Mouse (Mus musculus): ENCODE data around the gene Hscb. TPM values are rescaled to one million over a fixed set of nuclear protein-coding genes. Genes with fewer than 3 reads are reported as not detected.
A peak's percentile ranks its signal among the peaks of the same experiment; 100 is the strongest.

The Hscb gene
- polyA plus RNA-seq, 1 experiment from 2014 or later, result 33.1 TPM

DNA sequence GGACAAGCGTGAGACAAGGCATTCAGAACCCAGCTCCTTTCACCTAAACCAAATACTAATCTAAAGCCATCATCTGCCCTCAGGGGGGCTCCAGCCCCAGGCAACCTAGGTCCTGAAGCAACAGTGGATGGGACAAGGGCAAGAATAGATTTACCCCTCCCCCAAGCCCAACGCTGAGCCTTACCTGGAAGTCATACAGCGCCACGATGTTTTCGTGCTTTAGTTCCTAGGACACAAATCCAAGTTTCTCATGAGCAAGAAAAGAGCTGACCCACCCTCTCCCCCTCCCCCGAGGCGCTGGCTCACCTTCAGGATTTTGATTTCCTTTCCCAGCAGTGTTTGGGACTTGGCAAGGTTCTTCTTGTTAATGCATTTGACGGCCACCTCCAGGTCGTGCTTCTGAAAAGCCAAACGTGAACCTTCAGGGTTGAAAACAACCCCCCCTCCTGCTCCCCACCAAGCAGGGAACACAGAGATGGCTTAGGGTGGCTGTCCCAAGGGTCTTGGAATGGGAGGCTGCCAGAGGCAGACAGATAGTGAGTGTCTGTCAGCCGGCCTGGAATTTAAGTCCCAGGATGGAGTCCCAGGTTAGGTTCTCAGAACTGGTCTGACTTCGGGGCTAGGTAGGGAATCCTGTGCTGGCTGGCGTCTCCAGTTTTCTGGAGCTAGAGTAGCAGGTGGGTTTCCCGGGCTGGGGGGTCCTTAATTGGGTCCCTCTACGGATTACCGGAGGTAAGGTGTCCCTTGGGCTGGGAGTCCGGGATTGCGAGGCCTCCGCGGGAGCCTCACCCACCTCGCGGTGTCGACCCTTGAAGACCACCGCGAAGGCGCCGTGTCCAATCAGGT, 30.5 kb downstream of the Hscb start:
- under 1% methylated on average over 27 of the region's 27 CpGs for WGBS
- peaks cover 8% of the 10 kb centered on the region for H3K36me3 ChIP-seq (ENCODE audit: control insufficient read depth, insufficient read depth, low read length)
- peak overlapping the region; percentile 97 for H3K9ac ChIP-seq (ENCODE audit: low read length)
- H3K27me3 ChIP-seq (ENCODE audit: control insufficient read depth, insufficient read depth, low read depth, low read length), result no peaks in the 10 kb centered on the region
- peak overlapping the region; percentile 74 for H3K27ac ChIP-seq (ENCODE audit: low read length)
- peaks cover 13% of the 10 kb centered on the region for H3K4me1 ChIP-seq (replicated peaks; ENCODE audit: control insufficient read depth, insufficient read depth, low read length)
- peak overlapping the region; percentile 81 for H3K4me3 ChIP-seq (ENCODE audit: low read length)
- H3K9me3 ChIP-seq (ENCODE audit: control insufficient read depth, low read length), result no peaks in the 10 kb centered on the region
- peak overlapping the region; percentile 91 for H3K4me2 ChIP-seq (ENCODE audit: low read depth, low read length)
- ATAC-seq (ENCODE audit: low read depth), result no peak

DNA sequence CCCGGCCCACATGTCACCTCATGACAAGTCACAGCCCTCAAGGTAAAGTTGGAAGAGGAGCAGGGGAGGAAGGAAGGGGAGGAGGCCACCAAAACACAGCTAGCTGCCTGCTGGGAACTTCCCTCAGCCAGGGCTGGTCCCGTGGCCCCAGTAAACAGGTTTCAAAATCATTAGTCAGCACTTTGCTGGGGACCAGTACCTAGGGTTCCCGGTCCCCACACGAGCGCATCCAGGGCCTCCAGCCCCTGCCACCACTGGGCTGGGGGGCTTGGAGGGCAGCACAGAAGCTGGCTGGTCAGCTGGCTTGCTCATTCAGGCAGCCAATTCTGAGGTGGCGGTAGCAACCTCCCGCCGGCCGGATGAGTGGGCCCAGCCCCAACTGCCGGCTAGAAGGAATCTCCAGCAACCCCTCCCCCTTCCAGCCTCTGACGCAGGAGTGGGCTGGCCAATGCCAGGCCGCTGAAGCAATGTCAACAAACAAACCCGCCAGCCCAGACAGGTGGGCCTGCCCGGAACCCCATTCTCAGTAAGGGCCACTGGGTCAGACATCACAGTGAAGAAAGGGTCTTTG, 31.4 kb downstream of the Hscb start:
- H3K27ac ChIP-seq (ENCODE audit: low read length), result peak overlapping the region; percentile 74
- peak overlapping the region; percentile 91 for H3K4me2 ChIP-seq (ENCODE audit: low read depth, low read length)
- 2% methylated on average over 14 of the region's 14 CpGs for WGBS
- H3K27me3 ChIP-seq (ENCODE audit: control insufficient read depth, insufficient read depth, low read depth, low read length), result no peaks in the 10 kb centered on the region
- H3K4me3 ChIP-seq (ENCODE audit: low read length), result peak overlapping the region; percentile 81
- peak overlapping the region; percentile 97 for H3K9ac ChIP-seq (ENCODE audit: low read length)
- no peaks in the 10 kb centered on the region for H3K9me3 ChIP-seq (ENCODE audit: control insufficient read depth, low read length)
- peak; percentile 70 for ATAC-seq (ENCODE audit: low read depth)
- peaks cover 13% of the 10 kb centered on the region for H3K4me1 ChIP-seq (replicated peaks; ENCODE audit: control insufficient read depth, insufficient read depth, low read length)
- H3K36me3 ChIP-seq (ENCODE audit: control insufficient read depth, insufficient read depth, low read length), result peaks cover 10% of the 10 kb centered on the region

DNA sequence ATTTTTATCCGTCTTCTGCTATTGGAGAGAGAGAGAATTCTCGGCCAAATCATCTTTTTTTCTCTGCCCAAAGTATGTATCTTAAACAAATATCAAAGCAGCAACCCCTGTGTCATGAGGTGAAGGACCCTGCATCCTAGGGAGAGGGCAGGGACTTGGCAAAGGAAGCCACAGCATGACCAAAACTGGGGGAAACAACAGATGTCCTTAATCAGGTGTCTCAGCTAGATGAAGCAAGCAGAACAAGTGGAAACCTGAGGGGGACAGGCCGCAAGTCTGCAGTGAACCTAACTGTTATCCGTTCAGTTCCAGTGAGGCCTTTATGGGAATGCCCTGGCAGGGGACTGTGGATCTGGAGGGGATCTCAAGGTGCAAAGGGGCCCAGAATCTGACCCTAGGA, 32.1 kb downstream of the Hscb start:
- ATAC-seq (ENCODE audit: low read depth), result no peak

DNA sequence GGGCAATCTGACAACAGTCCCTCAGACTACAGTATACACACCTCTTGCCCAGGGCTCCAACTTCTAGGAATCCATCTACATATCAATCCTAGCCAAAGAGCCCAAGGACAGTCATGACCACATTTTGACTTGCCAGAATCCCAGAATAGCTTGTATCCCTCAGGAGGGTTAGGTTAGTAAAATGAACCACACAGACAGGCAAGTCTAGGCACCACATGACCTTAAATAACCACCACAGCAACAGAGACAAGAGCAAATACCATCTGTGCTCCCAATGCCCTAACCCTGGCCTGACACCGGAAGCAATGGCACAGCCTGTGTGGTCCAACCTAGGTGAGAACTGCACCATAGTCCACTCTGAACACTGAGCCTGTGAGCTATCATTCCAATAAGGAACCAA, 32.9 kb downstream of the Hscb start:
- H3K4me1 ChIP-seq (replicated peaks; ENCODE audit: control insufficient read depth, insufficient read depth, low read length), result peaks cover 13% of the 10 kb centered on the region
- no peak overlapping the region for H3K27ac ChIP-seq (ENCODE audit: low read length)
- no peak overlapping the region for H3K4me3 ChIP-seq (ENCODE audit: low read length)
- WGBS, result 79% methylated on average over 1 of the region's 1 CpGs
- peaks cover 12% of the 10 kb centered on the region for H3K36me3 ChIP-seq (ENCODE audit: control insufficient read depth, insufficient read depth, low read length)
- H3K27me3 ChIP-seq (ENCODE audit: control insufficient read depth, insufficient read depth, low read depth, low read length), result no peaks in the 10 kb centered on the region
- H3K4me2 ChIP-seq (ENCODE audit: low read depth, low read length), result no peak overlapping the region
- no peak overlapping the region for H3K9ac ChIP-seq (ENCODE audit: low read length)
- no peak for ATAC-seq (ENCODE audit: low read depth)
- no peaks in the 10 kb centered on the region for H3K9me3 ChIP-seq (ENCODE audit: control insufficient read depth, low read length)

More for the DNA sequence above, 32.1 kb downstream of the Hscb start:
- WGBS, result 75% methylated on average over 4 of the region's 4 CpGs
- H3K9ac ChIP-seq (ENCODE audit: low read length), result peak overlapping the region; percentile 97
- H3K27ac ChIP-seq (ENCODE audit: low read length), result peak overlapping the region; percentile 62; the same call in 1 of the 2 replicates
- H3K4me2 ChIP-seq (ENCODE audit: low read depth, low read length), result peak overlapping the region; percentile 91
- peak overlapping the region; percentile 81 for H3K4me3 ChIP-seq (ENCODE audit: low read length)
- H3K4me1 ChIP-seq (replicated peaks; ENCODE audit: control insufficient read depth, insufficient read depth, low read length), result peaks cover 13% of the 10 kb centered on the region
- peaks cover 12% of the 10 kb centered on the region for H3K36me3 ChIP-seq (ENCODE audit: control insufficient read depth, insufficient read depth, low read length)
- H3K27me3 ChIP-seq (ENCODE audit: control insufficient read depth, insufficient read depth, low read depth, low read length), result no peaks in the 10 kb centered on the region
- H3K9me3 ChIP-seq (ENCODE audit: control insufficient read depth, low read length), result no peaks in the 10 kb centered on the region

DNA sequence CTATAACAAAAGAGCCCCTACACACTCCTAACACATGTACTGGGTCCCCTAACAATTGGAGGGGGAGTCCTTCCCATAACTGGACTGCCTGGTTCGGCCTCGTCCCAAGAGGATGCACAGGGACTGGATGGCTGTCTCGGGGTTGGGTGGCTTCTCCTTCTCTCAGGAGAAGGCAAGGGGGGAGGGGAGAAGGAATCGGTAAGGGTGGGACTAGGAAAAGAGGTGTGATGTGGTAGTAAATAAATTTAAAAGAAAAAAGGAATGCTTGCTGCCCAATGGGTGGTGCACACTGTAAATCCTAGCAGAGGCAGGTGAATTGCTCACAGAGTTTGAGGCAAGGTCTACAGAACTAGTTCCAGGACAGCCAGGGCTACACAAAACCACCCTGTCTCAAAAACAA, 33.4 kb downstream of the Hscb start:
- H3K9me3 ChIP-seq (ENCODE audit: control insufficient read depth, low read length), result no peaks in the 10 kb centered on the region
- ATAC-seq (ENCODE audit: low read depth), result no peak
- H3K4me2 ChIP-seq (ENCODE audit: low read depth, low read length), result no peak overlapping the region
- H3K27me3 ChIP-seq (ENCODE audit: control insufficient read depth, insufficient read depth, low read depth, low read length), result no peaks in the 10 kb centered on the region
- peaks cover 14% of the 10 kb centered on the region for H3K36me3 ChIP-seq (ENCODE audit: control insufficient read depth, insufficient read depth, low read length)
- no peak overlapping the region for H3K27ac ChIP-seq (ENCODE audit: low read length)
- H3K4me1 ChIP-seq (replicated peaks; ENCODE audit: control insufficient read depth, insufficient read depth, low read length), result peaks cover 13% of the 10 kb centered on the region
- H3K4me3 ChIP-seq (ENCODE audit: low read length), result no peak overlapping the region
- H3K9ac ChIP-seq (ENCODE audit: low read length), result no peak overlapping the region
- WGBS, result 79% methylated on average over 4 of the region's 4 CpGs

DNA sequence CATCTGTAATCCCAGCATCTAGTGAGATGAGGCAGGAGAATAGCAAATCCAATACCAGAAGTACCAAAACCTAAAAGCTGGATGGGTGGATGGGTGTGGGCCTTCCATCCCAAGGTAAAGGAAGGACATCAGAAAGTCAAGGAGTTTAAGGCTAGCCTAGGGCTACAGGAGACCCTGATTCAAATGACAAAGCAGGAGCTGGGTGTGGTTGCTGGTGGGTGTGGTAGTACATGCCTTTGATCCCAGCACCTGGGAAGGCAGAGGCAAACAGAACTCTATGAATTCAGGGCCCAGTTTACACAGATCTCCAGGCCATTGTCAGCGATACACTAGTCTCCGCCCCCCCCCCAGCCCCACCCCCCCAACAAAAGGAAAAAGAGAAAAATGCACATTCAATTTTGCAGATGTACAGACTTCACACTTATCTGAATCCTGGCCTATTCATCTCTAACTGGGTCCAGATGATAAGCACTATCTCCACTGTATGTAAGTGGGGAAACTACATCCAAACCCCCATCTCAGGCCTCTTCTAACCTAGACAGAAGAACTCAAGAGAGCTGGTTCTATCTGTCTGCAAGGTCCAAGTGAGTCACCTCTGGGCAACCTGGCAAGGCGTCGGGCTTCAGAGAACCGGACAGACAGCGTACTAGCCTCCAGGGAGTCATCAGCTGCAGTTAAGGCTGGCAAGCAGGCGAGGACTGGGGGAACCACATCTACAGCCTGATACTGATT, 35.4 kb downstream of the Hscb start:
- H3K36me3 ChIP-seq (ENCODE audit: control insufficient read depth, insufficient read depth, low read length), result peaks cover 22% of the 10 kb centered on the region
- H3K4me2 ChIP-seq (ENCODE audit: low read depth, low read length), result no peak overlapping the region
- peaks cover 13% of the 10 kb centered on the region for H3K4me1 ChIP-seq (replicated peaks; ENCODE audit: control insufficient read depth, insufficient read depth, low read length)
- no peak overlapping the region for H3K9ac ChIP-seq (ENCODE audit: low read length)
- no peak overlapping the region for H3K4me3 ChIP-seq (ENCODE audit: low read length)
- H3K27me3 ChIP-seq (ENCODE audit: control insufficient read depth, insufficient read depth, low read depth, low read length), result no peaks in the 10 kb centered on the region
- H3K27ac ChIP-seq (ENCODE audit: low read length), result no peak overlapping the region
- ATAC-seq (ENCODE audit: low read depth), result no peak
- H3K9me3 ChIP-seq (ENCODE audit: control insufficient read depth, low read length), result no peaks in the 10 kb centered on the region
- WGBS, result 88% methylated on average over 7 of the region's 7 CpGs

DNA sequence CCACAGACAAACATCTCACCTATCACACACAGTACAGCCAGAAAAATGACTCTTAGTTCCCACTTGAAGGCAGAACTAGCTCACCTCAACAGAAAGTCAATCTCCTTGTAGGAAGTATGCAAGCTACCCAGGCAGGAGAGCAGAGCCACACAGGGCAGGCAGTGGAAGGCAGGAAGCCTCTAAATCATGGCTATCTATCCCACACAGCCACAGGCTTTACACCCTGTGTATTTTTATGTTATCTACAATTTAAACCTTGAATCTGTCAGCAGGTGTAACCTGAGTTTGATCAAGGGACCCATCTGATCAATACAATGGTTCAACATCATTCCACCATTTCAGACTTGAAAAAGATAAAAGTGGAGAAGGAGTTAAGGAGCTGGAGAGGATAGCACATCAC, 36.8 kb downstream of the Hscb start:
- Histone ChIP-seq H3K27ac (ENCODE audit: low read length) (no peak overlapping the region), H3K9me3 (ENCODE audit: control insufficient read depth, low read length) (no peaks in the 10 kb centered on the region), H3K4me1 (replicated peaks; ENCODE audit: control insufficient read depth, insufficient read depth, low read length) (peaks cover 10% of the 10 kb centered on the region), H3K4me2 (ENCODE audit: low read depth, low read length) (no peak overlapping the region), H3K36me3 (ENCODE audit: control insufficient read depth, insufficient read depth, low read length) (peaks cover 33% of the 10 kb centered on the region), H3K27me3 (ENCODE audit: control insufficient read depth, insufficient read depth, low read depth, low read length) (no peaks in the 10 kb centered on the region), H3K4me3 (ENCODE audit: low read length) (no peak overlapping the region), H3K9ac (ENCODE audit: low read length) (no peak overlapping the region)
- no peak for ATAC-seq (ENCODE audit: low read depth)

DNA sequence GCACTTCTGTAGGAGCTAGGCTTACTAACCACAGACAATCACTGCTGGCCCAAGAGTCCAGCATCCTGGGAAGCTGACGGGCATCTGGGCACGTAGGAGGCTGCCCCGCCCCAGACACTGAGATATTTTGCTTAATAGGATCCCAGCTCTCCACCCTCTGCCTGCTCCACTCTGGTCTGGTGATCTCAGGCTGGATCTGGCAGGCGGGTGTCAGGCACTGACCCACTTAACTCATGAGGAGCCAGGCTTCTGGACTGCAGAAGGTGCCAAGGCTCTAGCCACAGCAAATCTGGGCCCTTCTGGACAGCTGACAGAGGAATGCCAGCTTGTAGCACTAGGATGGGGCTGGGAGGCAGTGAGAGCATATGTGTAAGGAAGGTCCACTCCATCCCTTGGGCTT, 37.4 kb downstream of the Hscb start:
- Histone ChIP-seq H3K36me3 (ENCODE audit: control insufficient read depth, insufficient read depth, low read length) (peaks cover 33% of the 10 kb centered on the region), H3K9me3 (ENCODE audit: control insufficient read depth, low read length) (no peaks in the 10 kb centered on the region), H3K27ac (ENCODE audit: low read length) (no peak overlapping the region), H3K4me3 (ENCODE audit: low read length) (no peak overlapping the region), H3K27me3 (ENCODE audit: control insufficient read depth, insufficient read depth, low read depth, low read length) (no peaks in the 10 kb centered on the region), H3K9ac (ENCODE audit: low read length) (no peak overlapping the region), H3K4me1 (replicated peaks; ENCODE audit: control insufficient read depth, insufficient read depth, low read length) (peaks cover 5% of the 10 kb centered on the region; the same call in 1 of the 2 replicates), H3K4me2 (ENCODE audit: low read depth, low read length) (no peak overlapping the region)
- no peak for ATAC-seq (ENCODE audit: low read depth)
- 79% methylated on average over 4 of the region's 4 CpGs for WGBS

DNA sequence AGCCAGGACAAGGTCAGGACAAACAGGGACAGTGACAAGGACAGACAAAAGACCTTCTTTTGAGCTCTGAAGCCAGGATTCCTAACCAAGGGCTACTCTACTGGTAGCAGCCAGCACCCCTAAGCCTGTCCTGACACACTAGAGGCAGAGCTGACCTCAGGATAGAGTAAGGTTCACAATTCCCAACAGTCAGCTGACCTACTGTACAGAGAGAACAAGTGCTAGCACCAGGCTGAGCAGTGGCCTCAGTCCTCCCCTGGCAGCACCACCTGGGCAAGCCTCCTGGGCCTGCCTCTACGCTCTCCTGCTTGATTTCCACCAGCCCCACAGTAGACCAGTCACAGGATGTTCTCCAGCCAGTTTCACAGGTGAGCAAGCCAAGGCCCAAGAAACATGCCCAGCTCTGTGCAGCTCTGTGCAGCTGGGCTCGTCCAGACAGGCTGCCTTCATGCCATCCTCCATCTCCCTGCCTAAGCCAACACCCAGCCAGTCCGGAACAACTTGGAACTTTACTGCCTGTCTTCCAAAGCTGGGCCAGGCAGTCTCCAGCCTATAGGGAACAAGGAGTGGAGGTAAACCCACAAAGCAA, 38.4 kb downstream of the Hscb start:
- Histone ChIP-seq H3K27me3 (ENCODE audit: control insufficient read depth, insufficient read depth, low read depth, low read length) (no peaks in the 10 kb centered on the region), H3K27ac (ENCODE audit: low read length) (no peak overlapping the region), H3K9ac (ENCODE audit: low read length) (no peak overlapping the region), H3K4me3 (ENCODE audit: low read length) (no peak overlapping the region), H3K4me1 (replicated peaks; ENCODE audit: control insufficient read depth, insufficient read depth, low read length) (peaks cover 3% of the 10 kb centered on the region; the same call in 1 of the 2 replicates), H3K4me2 (ENCODE audit: low read depth, low read length) (no peak overlapping the region), H3K9me3 (ENCODE audit: control insufficient read depth, low read length) (no peaks in the 10 kb centered on the region), H3K36me3 (ENCODE audit: control insufficient read depth, insufficient read depth, low read length) (peaks cover 34% of the 10 kb centered on the region)
- WGBS, result 91% methylated on average over 3 of the region's 3 CpGs
- ATAC-seq (ENCODE audit: low read depth), result no peak

All from lung, embryonic 16.5 days (tissue).